Mouse (Mus musculus): Measurements from ENCODE around the gene Aak1.
A peak's percentile ranks its signal among the peaks of the same experiment; 100 is the strongest.

DNA sequence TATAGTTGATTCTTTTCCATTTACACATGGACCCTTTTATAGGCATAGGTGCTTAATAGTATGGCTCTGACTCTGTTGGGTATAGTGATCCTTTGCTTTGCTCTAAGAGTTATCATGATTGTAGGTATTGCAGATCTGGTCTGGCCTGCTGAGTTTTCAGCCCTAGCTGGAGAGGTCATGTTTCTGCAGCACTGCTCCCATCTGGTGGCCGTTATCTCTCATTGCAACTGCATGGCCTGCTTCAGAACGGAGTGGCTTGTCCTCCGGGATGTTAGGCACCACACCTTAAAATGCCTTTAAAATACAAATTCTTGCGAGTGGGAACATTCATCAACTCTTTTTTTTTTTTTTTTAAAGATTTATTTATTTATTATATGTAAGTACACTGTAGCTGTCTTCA lies 72.6 kb downstream of the Aak1 start:
- peak; percentile 97 for TF ChIP-seq CTCF (IDR thresholded peaks at IDR 0.05; ENCODE audit: low read depth, low read length)
- no peak for TF ChIP-seq POLR2A (IDR thresholded peaks at IDR 0.05; ENCODE audit: extremely low read depth, insufficient read depth, low read length)
